Mouse (Mus musculus): ENCODE results near the gene Tmem131l.

DNA sequence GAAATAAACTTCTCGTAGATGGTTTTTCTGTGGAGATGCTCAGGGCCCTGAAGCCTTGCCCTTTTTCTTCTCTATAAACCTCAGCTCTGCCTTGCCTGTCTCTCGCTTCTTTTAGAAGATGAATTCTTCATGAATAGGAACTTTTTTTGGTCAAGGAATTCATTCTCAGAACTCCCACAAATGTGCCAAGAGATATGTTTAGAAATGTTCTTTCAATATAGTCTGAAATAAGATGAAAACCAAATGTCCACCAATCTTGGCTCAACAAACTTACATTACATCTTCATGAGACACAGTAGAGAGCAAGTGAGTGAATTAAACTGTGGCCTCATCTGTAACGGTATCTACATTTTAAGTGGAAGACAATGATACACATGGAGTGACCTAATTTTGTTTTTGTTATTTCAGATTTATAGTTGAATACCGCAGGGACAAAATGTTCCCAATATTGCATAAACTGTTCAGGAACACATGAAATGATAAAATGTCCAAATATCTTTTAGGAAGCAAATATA is 41.3 kb upstream of the Tmem131l start:
- TF ChIP-seq POLR2A (IDR thresholded peaks at IDR 0.05; ENCODE audit: low read depth, low read length) (no peak), CTCF (IDR thresholded peaks at IDR 0.05; ENCODE audit: borderline replicate concordance, insufficient read depth, low read length) (no peak)

Data from embryonic fibroblast, embryonic 13.5 days (primary cell).